Mouse (Mus musculus) kidney, embryonic 14.5 days (tissue): Measurements from ENCODE around the gene Abraxas2. TPM values are rescaled to one million over a fixed set of nuclear protein-coding genes. Genes with fewer than 3 reads are reported as not detected.

Experiments used
- ATAC-seq: fragments of 200-750 bp; cut with Nextera tagmentation; 2 replicates; pipeline ENCODE4 v1.8.0; 2017; ENCODE audit warnings: moderate number of reproducible peaks, mild to moderate bottlenecking, moderate TSS enrichment, moderate library complexity; ENCODE audit not compliant: low FRiP score, low TSS enrichment
- H3K27ac ChIP-seq: fragments of 300-500 bp; sonication (generic); 2 replicates; pipeline ENCODE4 v1.5.1; 2014; ENCODE audit warnings: low read depth, mild to moderate bottlenecking, low read length, moderate library complexity, mixed read lengths
- H3K27me3 ChIP-seq: fragments of 300-500 bp; sonication (generic); 2 replicates; pipeline ENCODE4 v1.6.1; 2014; ENCODE audit warnings: mild to moderate bottlenecking, low read length; ENCODE audit not compliant: control insufficient read depth, insufficient read depth
- H3K36me3 ChIP-seq: fragments of 300-500 bp; sonication (generic); 2 replicates; pipeline ENCODE4 v1.6.1; 2014; ENCODE audit warnings: low read length, mixed read lengths; ENCODE audit not compliant: control insufficient read depth, insufficient read depth
- H3K4me1 ChIP-seq: fragments of 300-500 bp; sonication (generic); 2 replicates; pipeline ENCODE4 v1.6.1; 2014; ENCODE audit warnings: low read length, mixed read lengths; ENCODE audit not compliant: control insufficient read depth, insufficient read depth
- H3K4me2 ChIP-seq: fragments of 300-500 bp; sonication (generic); replicated peaks from 2 replicates; pipeline ENCODE4 v1.6.1; 2014; ENCODE audit warnings: low read depth, mild to moderate bottlenecking, low read length
- H3K4me3 ChIP-seq: fragments of 300-500 bp; sonication (generic); 2 replicates; pipeline ENCODE4 v1.5.1; 2014; ENCODE audit warnings: mild to moderate bottlenecking, low read length
- H3K9ac ChIP-seq: fragments of 300-500 bp; sonication (generic); 2 replicates; pipeline ENCODE4 v1.6.1; 2014; ENCODE audit warnings: low read depth, mild to moderate bottlenecking, low read length, moderate library complexity
- H3K9me3 ChIP-seq: fragments of 300-500 bp; sonication (generic); 2 replicates; pipeline ENCODE4 v1.6.1; 2016; ENCODE audit warnings: low read length; ENCODE audit not compliant: control insufficient read depth
- WGBS: fragments of 180-500 bp; shearing (Covaris S2); extraction: QIAGEN DNeasy Blood & Tissue Kit; methylation state at CpG from one replicate; pipeline ENCODE4 v1.1.7; 2014; 5-methylcytosine and 5-hydroxymethylcytosine counted together
- polyA plus RNA-seq: library from polyadenylated mRNA; unstranded; fragments of >200 nt; fragmentation: Nextera tagmentation; extraction: Ambion mirVana; gene quantifications from 2 replicates; pipeline ENCODE4 v1.2.1, GENCODE M21; 2014

Gene Abraxas2
- polyA plus RNA-seq, 1 experiment from 2014 or later = 50.0 TPM

GRCm38 (mm10) chr7:132815081-132815480, 43.9 kb upstream of the Abraxas2 start:
- H3K36me3 ChIP-seq = no peaks in the 10 kb centered on the region
- WGBS = 71% methylated on average over 5 of the region's 5 CpGs
- H3K4me3 ChIP-seq = no peak overlapping the region
- no peak overlapping the region for H3K9ac ChIP-seq
- H3K9me3 ChIP-seq = no peaks in the 10 kb centered on the region
- H3K4me1 ChIP-seq = peaks cover 21% of the 10 kb centered on the region; the same call in 1 of the 2 replicates
- H3K27ac ChIP-seq = no peak overlapping the region
- H3K27me3 ChIP-seq = no peaks in the 10 kb centered on the region
- ATAC-seq = no peak
- H3K4me2 ChIP-seq = no peak overlapping the region

GRCm38 (mm10) chr7:132816528-132816927, 42.5 kb upstream of the Abraxas2 start:
- no peaks in the 10 kb centered on the region for H3K9me3 ChIP-seq
- 79% methylated on average over 2 of the region's 2 CpGs for WGBS
- H3K4me1 ChIP-seq = peaks cover 15% of the 10 kb centered on the region; the same call in 1 of the 2 replicates
- H3K4me2 ChIP-seq = no peak overlapping the region
- no peaks in the 10 kb centered on the region for H3K27me3 ChIP-seq
- no peak overlapping the region for H3K27ac ChIP-seq
- H3K4me3 ChIP-seq = no peak overlapping the region
- no peak for ATAC-seq
- no peak overlapping the region for H3K9ac ChIP-seq
- H3K36me3 ChIP-seq = peaks cover 3% of the 10 kb centered on the region; the same call in 1 of the 2 replicates

GRCm38 (mm10) chr7:132817056-132817455, 42.0 kb upstream of the Abraxas2 start:
- Histone ChIP-seq H3K4me3 (no peak overlapping the region), H3K9ac (no peak overlapping the region), H3K27ac (no peak overlapping the region), H3K27me3 (no peaks in the 10 kb centered on the region), H3K36me3 (peaks cover 3% of the 10 kb centered on the region; the same call in 1 of the 2 replicates), H3K4me1 (peaks cover 9% of the 10 kb centered on the region; the same call in 1 of the 2 replicates), H3K9me3 (no peaks in the 10 kb centered on the region), H3K4me2 (no peak overlapping the region)
- WGBS = 92% methylated on average over 6 of the region's 6 CpGs
- no peak for ATAC-seq

GRCm38 (mm10) chr7:132820692-132821091, 38.3 kb upstream of the Abraxas2 start:
- H3K4me3 ChIP-seq = no peak overlapping the region
- H3K27ac ChIP-seq = no peak overlapping the region
- H3K9ac ChIP-seq = no peak overlapping the region
- no peaks in the 10 kb centered on the region for H3K27me3 ChIP-seq
- no peak overlapping the region for H3K4me2 ChIP-seq
- peaks cover 15% of the 10 kb centered on the region; the same call in 1 of the 2 replicates for H3K36me3 ChIP-seq
- no peaks in the 10 kb centered on the region for H3K9me3 ChIP-seq
- no peak for ATAC-seq
- 88% methylated on average over 3 of the region's 3 CpGs for WGBS
- no peaks in the 10 kb centered on the region for H3K4me1 ChIP-seq

- Histone ChIP-seq H3K4me3 (no peak overlapping the region), H3K9ac (no peak overlapping the region), H3K9me3 (no peaks in the 10 kb centered on the region), H3K27ac (no peak overlapping the region), H3K4me2 (no peak overlapping the region), H3K4me1 (no peaks in the 10 kb centered on the region), H3K36me3 (peaks cover 30% of the 10 kb centered on the region), H3K27me3 (no peaks in the 10 kb centered on the region)
- no peak for ATAC-seq
Observed at GRCm38 (mm10) chr7:132823832-132824231, 35.2 kb upstream of the Abraxas2 start.

GRCm38 (mm10) chr7:132824346-132825022, 34.5 kb upstream of the Abraxas2 start:
- Histone ChIP-seq H3K36me3 (peaks cover 30% of the 10 kb centered on the region), H3K4me2 (no peak overlapping the region), H3K9ac (no peak overlapping the region), H3K9me3 (no peaks in the 10 kb centered on the region), H3K4me3 (no peak overlapping the region), H3K27ac (no peak overlapping the region), H3K4me1 (no peaks in the 10 kb centered on the region), H3K27me3 (no peaks in the 10 kb centered on the region)
- ATAC-seq = no peak
- WGBS = 11% methylated on average over 1 of the region's 1 CpGs

- Histone ChIP-seq H3K9ac (no peak overlapping the region), H3K4me1 (no peaks in the 10 kb centered on the region), H3K36me3 (peaks cover 34% of the 10 kb centered on the region), H3K4me3 (no peak overlapping the region), H3K9me3 (no peaks in the 10 kb centered on the region), H3K27ac (no peak overlapping the region), H3K4me2 (no peak overlapping the region), H3K27me3 (no peaks in the 10 kb centered on the region)
- ATAC-seq = no peak
- 57% methylated on average over 4 of the region's 4 CpGs for WGBS
Observed at GRCm38 (mm10) chr7:132830955-132831354, 28.1 kb upstream of the Abraxas2 start.

GRCm38 (mm10) chr7:132841287-132841686, 17.7 kb upstream of the Abraxas2 start:
- Histone ChIP-seq H3K4me1 (no peaks in the 10 kb centered on the region), H3K4me3 (no peak overlapping the region), H3K4me2 (no peak overlapping the region), H3K9ac (no peak overlapping the region), H3K27ac (no peak overlapping the region), H3K36me3 (peaks cover 33% of the 10 kb centered on the region; the same call in 1 of the 2 replicates), H3K27me3 (no peaks in the 10 kb centered on the region), H3K9me3 (no peaks in the 10 kb centered on the region)
- WGBS = 52% methylated on average over 5 of the region's 5 CpGs
- no peak for ATAC-seq

- no peaks in the 10 kb centered on the region for H3K4me1 ChIP-seq
- H3K4me2 ChIP-seq = no peak overlapping the region
- WGBS = 89% methylated on average over 1 of the region's 1 CpGs
- no peaks in the 10 kb centered on the region for H3K9me3 ChIP-seq
- no peak for ATAC-seq
- H3K4me3 ChIP-seq = no peak overlapping the region
- H3K36me3 ChIP-seq = peaks cover 39% of the 10 kb centered on the region; the same call in 1 of the 2 replicates
- H3K27ac ChIP-seq = no peak overlapping the region
- no peaks in the 10 kb centered on the region for H3K27me3 ChIP-seq
- no peak overlapping the region for H3K9ac ChIP-seq
Observed at GRCm38 (mm10) chr7:132842455-132842854, 16.6 kb upstream of the Abraxas2 start.
